Mouse (Mus musculus): ENCODE data around the gene Adra1b.

The Adra1b gene

GRCm38 (mm10) chr11:43823349-43823748, 77.7 kb downstream of the Adra1b start:
- Histone ChIP-seq H3K27me3 (ENCODE audit: insufficient read depth, low read length) (no peaks in the 10 kb centered on the region), H3K9me3 (ENCODE audit: low read length) (no peaks in the 10 kb centered on the region), H3K36me3 (ENCODE audit: insufficient read depth, low read length) (no peaks in the 10 kb centered on the region), H3K4me3 (replicated peaks; ENCODE audit: low read length) (no peak overlapping the region), H3K4me1 (replicated peaks; ENCODE audit: low read depth, low read length) (no peaks in the 10 kb centered on the region)
- TF ChIP-seq POU5F1 (IDR thresholded peaks at IDR 0.05; ENCODE audit: borderline replicate concordance, low read length) (no peak), CTCF (conservative IDR thresholded peaks at IDR 0.05; ENCODE audit: low read length) (no peak), NANOG (IDR thresholded peaks at IDR 0.05; ENCODE audit: borderline replicate concordance, low read length) (no peak)

- 0 out of 2 replicates have a peak, but pooled peaks cover 3% of the 10 kb centered on the region for H3K27me3 ChIP-seq (ENCODE audit: insufficient read depth, low read length)
- TF ChIP-seq CTCF (conservative IDR thresholded peaks at IDR 0.05; ENCODE audit: low read length) (no peak), POU5F1 (IDR thresholded peaks at IDR 0.05; ENCODE audit: borderline replicate concordance, low read length) (no peak), NANOG (IDR thresholded peaks at IDR 0.05; ENCODE audit: borderline replicate concordance, low read length) (no peak)
- no peaks in the 10 kb centered on the region for H3K4me1 ChIP-seq (replicated peaks; ENCODE audit: low read depth, low read length)
- H3K4me3 ChIP-seq (replicated peaks; ENCODE audit: low read length): no peak overlapping the region
- H3K9me3 ChIP-seq (ENCODE audit: low read length): no peaks in the 10 kb centered on the region
- H3K36me3 ChIP-seq (ENCODE audit: insufficient read depth, low read length): no peaks in the 10 kb centered on the region
Observed at GRCm38 (mm10) chr11:43820552-43821460, 80.2 kb downstream of the Adra1b start.

GRCm38 (mm10) chr11:43817368-43817923, 83.6 kb downstream of the Adra1b start:
- Histone ChIP-seq H3K4me1 (replicated peaks; ENCODE audit: low read depth, low read length) (no peaks in the 10 kb centered on the region), H3K27me3 (ENCODE audit: insufficient read depth, low read length) (0 out of 2 replicates have a peak, but pooled peaks cover 3% of the 10 kb centered on the region), H3K4me3 (replicated peaks; ENCODE audit: low read length) (no peak overlapping the region), H3K9me3 (ENCODE audit: low read length) (no peaks in the 10 kb centered on the region), H3K36me3 (ENCODE audit: insufficient read depth, low read length) (no peaks in the 10 kb centered on the region)
- no peak for TF ChIP-seq POU5F1 (IDR thresholded peaks at IDR 0.05; ENCODE audit: borderline replicate concordance, low read length)
- TF ChIP-seq NANOG (IDR thresholded peaks at IDR 0.05; ENCODE audit: borderline replicate concordance, low read length): no peak
- no peak for TF ChIP-seq CTCF (conservative IDR thresholded peaks at IDR 0.05; ENCODE audit: low read length)

GRCm38 (mm10) chr11:43812535-43812934, 88.5 kb downstream of the Adra1b start:
- Histone ChIP-seq H3K9me3 (ENCODE audit: low read length) (peaks cover 23% of the 10 kb centered on the region), H3K36me3 (ENCODE audit: insufficient read depth, low read length) (no peaks in the 10 kb centered on the region)

GRCm38 (mm10) chr11:43807732-43808131, 93.3 kb downstream of the Adra1b start:
- Histone ChIP-seq H3K36me3 (ENCODE audit: insufficient read depth, low read length) (no peaks in the 10 kb centered on the region), H3K4me1 (replicated peaks; ENCODE audit: low read depth, low read length) (no peaks in the 10 kb centered on the region), H3K27me3 (ENCODE audit: insufficient read depth, low read length) (no peaks in the 10 kb centered on the region), H3K9me3 (ENCODE audit: low read length) (peaks cover 23% of the 10 kb centered on the region), H3K4me3 (replicated peaks; ENCODE audit: low read length) (no peak overlapping the region)
- no peak for TF ChIP-seq POU5F1 (IDR thresholded peaks at IDR 0.05; ENCODE audit: borderline replicate concordance, low read length)

More at GRCm38 (mm10) chr11:43812535-43812934, 88.5 kb downstream of the Adra1b start:
- no peaks in the 10 kb centered on the region for H3K4me1 ChIP-seq (replicated peaks; ENCODE audit: low read depth, low read length)
- H3K27me3 ChIP-seq (ENCODE audit: insufficient read depth, low read length): no peaks in the 10 kb centered on the region
- TF ChIP-seq NANOG (IDR thresholded peaks at IDR 0.05; ENCODE audit: borderline replicate concordance, low read length): no peak
- TF ChIP-seq POU5F1 (IDR thresholded peaks at IDR 0.05; ENCODE audit: borderline replicate concordance, low read length): no peak
- TF ChIP-seq CTCF (conservative IDR thresholded peaks at IDR 0.05; ENCODE audit: low read length): no peak
- no peak overlapping the region for H3K4me3 ChIP-seq (replicated peaks; ENCODE audit: low read length)

- no peaks in the 10 kb centered on the region for H3K36me3 ChIP-seq (ENCODE audit: insufficient read depth, low read length)
- no peaks in the 10 kb centered on the region for H3K4me1 ChIP-seq (replicated peaks; ENCODE audit: low read depth, low read length)
- no peak for TF ChIP-seq NANOG (IDR thresholded peaks at IDR 0.05; ENCODE audit: borderline replicate concordance, low read length)
- no peak for TF ChIP-seq POU5F1 (IDR thresholded peaks at IDR 0.05; ENCODE audit: borderline replicate concordance, low read length)
- TF ChIP-seq CTCF (conservative IDR thresholded peaks at IDR 0.05; ENCODE audit: low read length): no peak
- H3K27me3 ChIP-seq (ENCODE audit: insufficient read depth, low read length): no peaks in the 10 kb centered on the region
- H3K9me3 ChIP-seq (ENCODE audit: low read length): no peaks in the 10 kb centered on the region
- no peak overlapping the region for H3K4me3 ChIP-seq (replicated peaks; ENCODE audit: low read length)
Observed at GRCm38 (mm10) chr11:43795992-43796391, 105.0 kb downstream of the Adra1b start.

GRCm38 (mm10) chr11:43790446-43790845, 110.6 kb downstream of the Adra1b start:
- Histone ChIP-seq H3K27me3 (ENCODE audit: insufficient read depth, low read length) (no peaks in the 10 kb centered on the region), H3K36me3 (ENCODE audit: insufficient read depth, low read length) (no peaks in the 10 kb centered on the region), H3K4me3 (replicated peaks; ENCODE audit: low read length) (no peak overlapping the region), H3K4me1 (replicated peaks; ENCODE audit: low read depth, low read length) (no peaks in the 10 kb centered on the region), H3K9me3 (ENCODE audit: low read length) (no peaks in the 10 kb centered on the region)
- TF ChIP-seq NANOG (IDR thresholded peaks at IDR 0.05; ENCODE audit: borderline replicate concordance, low read length): no peak
- no peak for TF ChIP-seq CTCF (conservative IDR thresholded peaks at IDR 0.05; ENCODE audit: low read length)
- no peak for TF ChIP-seq POU5F1 (IDR thresholded peaks at IDR 0.05; ENCODE audit: borderline replicate concordance, low read length)

- TF ChIP-seq CTCF (conservative IDR thresholded peaks at IDR 0.05; ENCODE audit: low read length): peak; percentile 92
- TF ChIP-seq POU5F1 (IDR thresholded peaks at IDR 0.05; ENCODE audit: borderline replicate concordance, low read length): no peak
- H3K27me3 ChIP-seq (ENCODE audit: insufficient read depth, low read length): no peaks in the 10 kb centered on the region
- no peaks in the 10 kb centered on the region for H3K36me3 ChIP-seq (ENCODE audit: insufficient read depth, low read length)
- no peak overlapping the region for H3K4me3 ChIP-seq (replicated peaks; ENCODE audit: low read length)
- no peaks in the 10 kb centered on the region for H3K9me3 ChIP-seq (ENCODE audit: low read length)
- peaks cover 3% of the 10 kb centered on the region; the same call in 1 of the 2 replicates for H3K4me1 ChIP-seq (replicated peaks; ENCODE audit: low read depth, low read length)
Observed at GRCm38 (mm10) chr11:43783772-43784171, 117.2 kb downstream of the Adra1b start.

All from E14TG2a.4 (cell line).